15 mouse cellular contexts compared by ENCODE assay signal in the genomic region with DNA sequence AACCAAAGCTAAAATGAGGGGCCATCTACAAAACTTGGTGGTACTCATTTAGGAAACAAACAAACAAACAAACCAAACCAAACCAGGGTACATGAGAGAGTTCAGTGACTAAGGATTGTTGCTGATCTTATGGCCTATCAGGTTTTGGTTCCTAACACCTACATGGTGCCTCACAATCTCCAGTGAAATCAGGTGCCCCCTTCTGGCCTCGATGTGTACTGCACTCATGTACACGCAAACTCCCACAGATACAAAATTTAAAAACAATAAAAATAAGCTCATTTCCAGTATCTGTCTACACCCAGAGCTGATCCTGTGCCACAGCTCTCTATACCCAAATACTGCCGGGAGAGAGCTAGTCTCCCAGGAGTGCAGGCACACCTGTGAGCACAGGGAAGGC.
DNase-seq lines count a peak whose midpoint lies in the region; ATAC-seq and TF ChIP-seq lines count a peak whose summit lies in the region.
"Had no signal": no experiment of that assay in that cellular context is flagged by ENCODE, and none has a peak within 500 bp of the region (broad histone marks: within the 10 kb centered on the region; RNA-seq: fewer than 3 reads in every experiment).

No protein-coding gene starts in this region.

- no peak overlapping the region for H3K4me2 ChIP-seq in lung, embryonic 14.5 days
- H3K4me2 ChIP-seq: forebrain, embryonic 13.5 days; heart, embryonic 15.5 days; liver, embryonic 12.5 days had no signal

- WGBS in kidney, adult 2 months: 75% methylated on average over 3 of the region's 3 CpGs
- 78% methylated on average over 3 of the region's 3 CpGs for WGBS in lung, embryonic 14.5 days

- no peak overlapping the region for H3K4me3 ChIP-seq in kidney, adult 2 months (ENCODE audit: insufficient read depth, low read depth, low read length)
- H3K4me3 ChIP-seq in lung, embryonic 14.5 days (ENCODE audit: low read depth, low read length): no peak overlapping the region
- H3K4me3 ChIP-seq: forebrain, embryonic 13.5 days; heart, embryonic 15.5 days; liver, embryonic 12.5 days had no signal

- no peak for DNase-seq in kidney, adult 2 months
- no peak for DNase-seq in kidney, postnatal 10 days
- DNase-seq in lung, embryonic 14.5 days: peak; percentile 5
- DNase-seq in lung, postnatal 25 days (ENCODE audit: low spot score): no peak
- peak; percentile 52 for DNase-seq in R1 (ENCODE audit: low read depth, low spot score)
- DNase-seq in urinary bladder, postnatal 36 days (ENCODE audit: low spot score in 2 of 2): no peak
- DNase-seq in lung, postnatal 36 days: no peak
- DNase-seq: cerebellum, adult 9-11 months; heart, adult 11 months; lung, postnatal 10 days; right cerebral cortex, adult 18-20 months; thymus, adult 18-20 months had no signal

- H3K9me3 ChIP-seq in lung, embryonic 14.5 days (ENCODE audit: low read depth, low read length): no peaks in the 10 kb centered on the region
- H3K9me3 ChIP-seq: forebrain, embryonic 13.5 days; heart, embryonic 15.5 days had no signal

- H3K9ac ChIP-seq in lung, embryonic 14.5 days: no peak overlapping the region
- H3K9ac ChIP-seq: forebrain, embryonic 13.5 days; heart, embryonic 15.5 days; liver, embryonic 12.5 days had no signal

- no peak for ATAC-seq in lung, embryonic 14.5 days (ENCODE audit: insufficient read depth)
- ATAC-seq: forebrain, embryonic 13.5 days; liver, embryonic 12.5 days had no signal

- H3K27ac ChIP-seq in kidney, adult 2 months (ENCODE audit: insufficient read depth, low read depth, low read length): no peak overlapping the region
- no peak overlapping the region for H3K27ac ChIP-seq in lung, embryonic 14.5 days (ENCODE audit: low read depth)
- H3K27ac ChIP-seq: forebrain, embryonic 13.5 days; heart, embryonic 15.5 days; liver, embryonic 12.5 days had no signal

- H3K4me1 ChIP-seq in kidney, adult 2 months (ENCODE audit: control insufficient read depth, insufficient read depth, low read length): no peaks in the 10 kb centered on the region
- no peaks in the 10 kb centered on the region for H3K4me1 ChIP-seq in lung, embryonic 14.5 days (ENCODE audit: insufficient read depth)
- H3K4me1 ChIP-seq: forebrain, embryonic 13.5 days; heart, embryonic 15.5 days; liver, embryonic 12.5 days had no signal

- H3K36me3 ChIP-seq in kidney, adult 2 months (ENCODE audit: control insufficient read depth, insufficient read depth, low read length): no peaks in the 10 kb centered on the region
- H3K36me3 ChIP-seq in lung, embryonic 14.5 days (ENCODE audit: insufficient read depth): no peaks in the 10 kb centered on the region
- H3K36me3 ChIP-seq: heart, embryonic 15.5 days; liver, embryonic 12.5 days had no signal

- no peaks in the 10 kb centered on the region for H3K27me3 ChIP-seq in kidney, adult 2 months (replicated peaks; ENCODE audit: control insufficient read depth, insufficient read depth, low read length)
- no peaks in the 10 kb centered on the region for H3K27me3 ChIP-seq in lung, embryonic 14.5 days (ENCODE audit: insufficient read depth, low read length)
- H3K27me3 ChIP-seq: forebrain, embryonic 13.5 days; heart, embryonic 15.5 days; liver, embryonic 12.5 days had no signal

- TF ChIP-seq POLR2A in kidney, adult 2 months (IDR thresholded peaks at IDR 0.05; ENCODE audit: low read depth, low read length): no peak

- 0 out of 2 replicates have a peak, but pooled peaks have one; percentile 13 for TF ChIP-seq CTCF in kidney, adult 2 months (conservative IDR thresholded peaks at IDR 0.05; ENCODE audit: insufficient read depth, insufficient read length, low read depth, low read length)
- TF ChIP-seq CTCF in lung, embryonic 14.5 days (IDR thresholded peaks at IDR 0.05; ENCODE audit: low read depth): peak; percentile 29

Comparison
In these comparisons a context has a peak if more than half of its experiments do, and no peak if none do; other contexts are left out.
1. DNase-seq: peak in lung, embryonic 14.5 days (single experiment) and R1 (single experiment); none in kidney, adult 2 months (single experiment), kidney, postnatal 10 days (single experiment), lung, postnatal 25 days (single experiment), urinary bladder, postnatal 36 days (0 of 2) and lung, postnatal 36 days (single experiment).